Comparison of ENCODE assay signal across 16 mouse cellular contexts in genomic region chr6:133171286-133171685, GRCm38 (mm10).
DNase-seq lines count a peak whose midpoint lies in the region; ATAC-seq and TF ChIP-seq lines count a peak whose summit lies in the region.
"Had no signal": no experiment of that assay in that cellular context is flagged by ENCODE, and none has a peak within 500 bp of the region (broad histone marks: within the 10 kb centered on the region; RNA-seq: fewer than 3 reads in every experiment).

No protein-coding gene starts in this region.

- no peak for ATAC-seq in heart, postnatal 0 days (ENCODE audit: insufficient read depth, low read depth)
- no peak for ATAC-seq in lung, embryonic 14.5 days (ENCODE audit: insufficient read depth)
- ATAC-seq in G1E (ENCODE audit: extremely low read depth, insufficient number of reproducible peaks, low FRiP score, poor library complexity, severe bottlenecking) = peak; percentile 34; the same call in 1 of the 2 replicates
- ATAC-seq in monocyte, adult 5-6 weeks (replicated peaks; ENCODE audit: insufficient number of reproducible peaks, low FRiP score, low TSS enrichment, poor library complexity, severe bottlenecking) = no peak

- no peak overlapping the region for H3K4me2 ChIP-seq in heart, postnatal 0 days (ENCODE audit: low read depth, low read length)
- H3K4me2 ChIP-seq in lung, embryonic 14.5 days = no peak overlapping the region
- H3K4me2 ChIP-seq: heart, embryonic 13.5 days; lung, embryonic 15.5 days; stomach, embryonic 15.5 days had no signal

- no peaks in the 10 kb centered on the region for H3K4me1 ChIP-seq in heart, postnatal 0 days (ENCODE audit: control insufficient read depth, insufficient read depth)
- no peaks in the 10 kb centered on the region for H3K4me1 ChIP-seq in lung, embryonic 14.5 days (ENCODE audit: insufficient read depth)
- H3K4me1 ChIP-seq in G1E (ENCODE audit: insufficient read depth, low read depth, low read length) = no peaks in the 10 kb centered on the region
- H3K4me1 ChIP-seq: heart, embryonic 13.5 days; lung, embryonic 15.5 days; stomach, embryonic 15.5 days had no signal

- H3K9ac ChIP-seq in heart, postnatal 0 days (replicated peaks; ENCODE audit: low read depth, low read length) = no peak overlapping the region
- no peak overlapping the region for H3K9ac ChIP-seq in lung, embryonic 14.5 days
- H3K9ac ChIP-seq: heart, embryonic 13.5 days; lung, embryonic 15.5 days; stomach, embryonic 15.5 days had no signal

- no peaks in the 10 kb centered on the region for H3K9me3 ChIP-seq in heart, postnatal 0 days (replicated peaks; ENCODE audit: control insufficient read depth, low read length)
- H3K9me3 ChIP-seq in lung, embryonic 14.5 days (ENCODE audit: low read depth, low read length) = no peaks in the 10 kb centered on the region
- H3K9me3 ChIP-seq in G1E (replicated peaks) = no peaks in the 10 kb centered on the region
- H3K9me3 ChIP-seq: heart, embryonic 13.5 days; lung, embryonic 15.5 days; stomach, embryonic 15.5 days had no signal

- no peak overlapping the region for H3K27ac ChIP-seq in heart, postnatal 0 days (ENCODE audit: low read depth)
- no peak overlapping the region for H3K27ac ChIP-seq in lung, embryonic 14.5 days (ENCODE audit: low read depth)
- H3K27ac ChIP-seq: heart, embryonic 13.5 days; lung, embryonic 15.5 days; stomach, embryonic 15.5 days had no signal

- no peak for DNase-seq in heart, postnatal 0 days (ENCODE audit: low spot score)
- no peak for DNase-seq in heart, adult 18-20 months
- DNase-seq in lung, embryonic 14.5 days = peak; percentile 2
- DNase-seq in lung, postnatal 10 days = no peak
- DNase-seq in G1E (ENCODE audit: low spot score) = no peak
- DNase-seq in embryo, embryonic 10.5 days (ENCODE audit: low spot score) = peak; percentile 17
- no peak for DNase-seq in cerebellum, postnatal 4 days (ENCODE audit: low spot score in 2 of 2)
- DNase-seq: adrenal gland, adult 2 months; cerebellum, adult 8-10 months; gastrocnemius, postnatal 36 days; kidney, adult 2 months; thymus, postnatal 14 days had no signal

- no peak for TF ChIP-seq EP300 in heart, postnatal 0 days (IDR thresholded peaks at IDR 0.05; ENCODE audit: low read depth)

- 34% methylated on average over 2 of the region's 2 CpGs for WGBS in heart, postnatal 0 days
- 57% methylated on average over 2 of the region's 2 CpGs for WGBS in lung, embryonic 14.5 days

- H3K4me3 ChIP-seq in heart, postnatal 0 days (ENCODE audit: low read depth, low read length) = no peak overlapping the region
- no peak overlapping the region for H3K4me3 ChIP-seq in lung, embryonic 14.5 days (ENCODE audit: low read depth, low read length)
- no peak overlapping the region for H3K4me3 ChIP-seq in G1E (ENCODE audit: low read depth, low read length)
- H3K4me3 ChIP-seq: heart, embryonic 13.5 days; lung, embryonic 15.5 days; stomach, embryonic 15.5 days had no signal

- H3K27me3 ChIP-seq in heart, postnatal 0 days (ENCODE audit: control insufficient read depth, insufficient read depth, low read length) = no peaks in the 10 kb centered on the region
- no peaks in the 10 kb centered on the region for H3K27me3 ChIP-seq in lung, embryonic 14.5 days (ENCODE audit: insufficient read depth, low read length)
- no peaks in the 10 kb centered on the region for H3K27me3 ChIP-seq in G1E (ENCODE audit: insufficient read depth, low read length)
- H3K27me3 ChIP-seq: heart, embryonic 13.5 days; lung, embryonic 15.5 days; stomach, embryonic 15.5 days had no signal

- H3K36me3 ChIP-seq in heart, postnatal 0 days (replicated peaks; ENCODE audit: control insufficient read depth, insufficient read depth, low read length) = no peaks in the 10 kb centered on the region
- H3K36me3 ChIP-seq in lung, embryonic 14.5 days (ENCODE audit: insufficient read depth) = no peaks in the 10 kb centered on the region
- H3K36me3 ChIP-seq in G1E (replicated peaks) = no peaks in the 10 kb centered on the region
- H3K36me3 ChIP-seq: heart, embryonic 13.5 days; lung, embryonic 15.5 days; stomach, embryonic 15.5 days had no signal

- peak; percentile 26 for TF ChIP-seq CTCF in heart, postnatal 0 days (IDR thresholded peaks at IDR 0.05; ENCODE audit: low read depth)
- peak; percentile 35; the same call in 1 of the 2 replicates for TF ChIP-seq CTCF in lung, embryonic 14.5 days (IDR thresholded peaks at IDR 0.05; ENCODE audit: low read depth)
- no peak for TF ChIP-seq CTCF in G1E (IDR thresholded peaks at IDR 0.05; ENCODE audit: low read depth, low read length)

Comparison
In these comparisons a context has a peak if more than half of its experiments do, and no peak if none do; other contexts are left out.
1. DNase-seq: peak in lung, embryonic 14.5 days (single experiment) and embryo, embryonic 10.5 days (single experiment); none in heart, postnatal 0 days (single experiment), heart, adult 18-20 months (0 of 2), lung, postnatal 10 days (single experiment), G1E (single experiment) and cerebellum, postnatal 4 days (0 of 2).